8 mouse cellular contexts compared by ENCODE assay signal in genomic region chr11:83442596-83443267, GRCm38 (mm10). TPM values are rescaled to one million over a fixed set of nuclear protein-coding genes. Genes with fewer than 3 reads are reported as not detected.
DNase-seq lines count a peak whose midpoint lies in the region; ATAC-seq and TF ChIP-seq lines count a peak whose summit lies in the region.

No protein-coding gene starts in this region.

- no peaks in the 10 kb centered on the region for H3K36me3 ChIP-seq in intestine, postnatal 0 days (ENCODE audit: control insufficient read depth, insufficient read depth)
- H3K36me3 ChIP-seq in midbrain, embryonic 10.5 days = no peaks in the 10 kb centered on the region

- no peak for TF ChIP-seq POLR2A in cortical plate, adult 2 months (IDR thresholded peaks at IDR 0.05; ENCODE audit: extremely low read depth, insufficient read depth, low read length)

- peak; percentile 80 for TF ChIP-seq CTCF in cortical plate, adult 2 months (IDR thresholded peaks at IDR 0.05; ENCODE audit: extremely low read depth, insufficient read depth, low read length)
- TF ChIP-seq CTCF in intestine, postnatal 0 days (IDR thresholded peaks at IDR 0.05; ENCODE audit: low read depth) = peak; percentile 87

- DNase-seq in urinary bladder, adult 18-20 months (ENCODE audit: low spot score in 2 of 2) = peak; percentile 31 to 64
- no peak for DNase-seq in urinary bladder, adult 2 months (ENCODE audit: low spot score)
- DNase-seq in left cerebral cortex, postnatal 4 days = peak; percentile 79
- DNase-seq in midbrain, embryonic 10.5 days (ENCODE audit: low spot score) = peak; percentile 80
- DNase-seq in right cerebral cortex, postnatal 4 days = peak; percentile 80

- intact Hi-C loops in left cerebral cortex, postnatal 4 days (cut with DNase I) = no loop called here

- no peak overlapping the region for H3K9ac ChIP-seq in intestine, postnatal 0 days (ENCODE audit: low read depth, low read length)

- H3K4me2 ChIP-seq in intestine, postnatal 0 days (replicated peaks; ENCODE audit: low read depth) = peak overlapping the region; percentile 52

- H3K27ac ChIP-seq in cortical plate, adult 2 months (ENCODE audit: insufficient read depth, low read length) = no peak overlapping the region
- no peak overlapping the region for H3K27ac ChIP-seq in intestine, postnatal 0 days (ENCODE audit: low read depth, low read length)
- no peak overlapping the region for H3K27ac ChIP-seq in midbrain, embryonic 10.5 days (replicated peaks)

- no peaks in the 10 kb centered on the region for H3K9me3 ChIP-seq in intestine, postnatal 0 days (ENCODE audit: control insufficient read depth)
- no peaks in the 10 kb centered on the region for H3K9me3 ChIP-seq in midbrain, embryonic 10.5 days (replicated peaks)

- no peaks in the 10 kb centered on the region for H3K4me1 ChIP-seq in cortical plate, adult 2 months (ENCODE audit: control insufficient read depth, insufficient read depth, low read length)
- H3K4me1 ChIP-seq in intestine, postnatal 0 days (replicated peaks; ENCODE audit: control insufficient read depth, insufficient read depth, low read length) = no peaks in the 10 kb centered on the region
- H3K4me1 ChIP-seq in midbrain, embryonic 10.5 days = peaks cover 52% of the 10 kb centered on the region

- H3K4me3 ChIP-seq in cortical plate, adult 2 months (ENCODE audit: insufficient read depth, low read length) = no peak overlapping the region
- H3K4me3 ChIP-seq in intestine, postnatal 0 days (ENCODE audit: low read depth, low read length) = peak overlapping the region; percentile 15; the same call in 1 of the 2 replicates
- H3K4me3 ChIP-seq in midbrain, embryonic 10.5 days = peak overlapping the region; percentile 44

- WGBS in intestine, postnatal 0 days = 16% methylated on average over 28 of the region's 29 CpGs
- 12% methylated on average over 29 of the region's 29 CpGs for WGBS in midbrain, embryonic 10.5 days

- H3K27me3 ChIP-seq in intestine, postnatal 0 days (replicated peaks; ENCODE audit: control insufficient read depth, insufficient read depth, low read length) = peaks cover 19% of the 10 kb centered on the region
- H3K27me3 ChIP-seq in midbrain, embryonic 10.5 days (ENCODE audit: low read depth, poor library complexity, severe bottlenecking) = peaks cover 88% of the 10 kb centered on the region

- peak; percentile 31 for ATAC-seq in granulocyte monocyte progenitor cell, adult 5-6 weeks (replicated peaks; ENCODE audit: poor library complexity, severe bottlenecking)
- no peak for ATAC-seq in intestine, postnatal 0 days

RNA-seq across cellular contexts. Expression of gene 1700020L24Rik, which starts 5.3 kb away (rescaled TPM):
- polyA plus RNA-seq in urinary bladder, adult 2 months (2012; rRNA removed) = 0.56 and 0.61 TPM in 2 replicates
- polyA plus RNA-seq in cortical plate, adult 2 months (2012; rRNA removed) = 0.75 and 0.95 TPM in 2 replicates
- 33.2 and 34.9 TPM in 2 replicates for total RNA-seq in granulocyte monocyte progenitor cell, adult 5-6 weeks (2014; fragmentation: Nextera tagmentation)
- 79.8 and 113 TPM in 2 replicates for total RNA-seq in granulocyte monocyte progenitor cell, adult 5-6 weeks (2017)
- 0.76 and 1.5 TPM in 2 replicates for polyA plus RNA-seq in intestine, postnatal 0 days (2015; fragmentation: Nextera tagmentation; extraction: Ambion mirVana)
- under 1 TPM in 1 of 2 experiments, not detected in 1; 0.50 TPM for total RNA-seq in left cerebral cortex, postnatal 4 days (2021)
- 0.54 TPM in 1 of 2 replicates, not detected in the other for polyA plus RNA-seq in midbrain, embryonic 10.5 days (2016; fragmentation: Nextera tagmentation; extraction: Ambion mirVana)

RNA-seq across cellular contexts. Expression of gene Gas2l2, which starts 13.5 kb away (rescaled TPM):
- polyA plus RNA-seq in urinary bladder, adult 2 months (2012; rRNA removed) = 0.14 and 0.19 TPM in 2 replicates
- 0.10 TPM in 1 of 2 replicates, not detected in the other for polyA plus RNA-seq in cortical plate, adult 2 months (2012; rRNA removed)
- total RNA-seq in granulocyte monocyte progenitor cell, adult 5-6 weeks (2014; fragmentation: Nextera tagmentation) = 0.13 TPM in 1 of 2 replicates, not detected in the other
- total RNA-seq in granulocyte monocyte progenitor cell, adult 5-6 weeks (2017) = 0.57 TPM in 1 of 2 replicates, not detected in the other
- polyA plus RNA-seq in intestine, postnatal 0 days (2015; fragmentation: Nextera tagmentation; extraction: Ambion mirVana) = 0.51 and 0.65 TPM in 2 replicates
- under 1 TPM; 0.48 to 0.74 TPM for total RNA-seq in left cerebral cortex, postnatal 4 days (2021)
- 0.09 TPM in 1 of 2 replicates, not detected in the other for polyA plus RNA-seq in midbrain, embryonic 10.5 days (2016; fragmentation: Nextera tagmentation; extraction: Ambion mirVana)

RNA-seq across cellular contexts. Expression of gene Mmp28, which starts 20.1 kb away (rescaled TPM):
- polyA plus RNA-seq in urinary bladder, adult 2 months (2012; rRNA removed) = 12.7 and 16.8 TPM in 2 replicates
- 3.9 and 5.3 TPM in 2 replicates for polyA plus RNA-seq in cortical plate, adult 2 months (2012; rRNA removed)
- total RNA-seq in granulocyte monocyte progenitor cell, adult 5-6 weeks (2014; fragmentation: Nextera tagmentation) = 6.6 and 11.1 TPM in 2 replicates
- 5.4 and 5.6 TPM in 2 replicates for total RNA-seq in granulocyte monocyte progenitor cell, adult 5-6 weeks (2017)
- 1.6 and 2.1 TPM in 2 replicates for polyA plus RNA-seq in intestine, postnatal 0 days (2015; fragmentation: Nextera tagmentation; extraction: Ambion mirVana)
- 1 to 10 TPM; 4.3 to 5.1 TPM for total RNA-seq in left cerebral cortex, postnatal 4 days (2021)
- polyA plus RNA-seq in midbrain, embryonic 10.5 days (2016; fragmentation: Nextera tagmentation; extraction: Ambion mirVana) = 1.2 and 1.6 TPM in 2 replicates

RNA-seq across cellular contexts. Expression of gene Taf15, which starts 30.2 kb away (rescaled TPM):
- 39.1 and 55.5 TPM in 2 replicates for polyA plus RNA-seq in urinary bladder, adult 2 months (2012; rRNA removed)
- polyA plus RNA-seq in cortical plate, adult 2 months (2012; rRNA removed) = 43.0 and 50.8 TPM in 2 replicates
- total RNA-seq in granulocyte monocyte progenitor cell, adult 5-6 weeks (2014; fragmentation: Nextera tagmentation) = 62.6 and 66.7 TPM in 2 replicates
- total RNA-seq in granulocyte monocyte progenitor cell, adult 5-6 weeks (2017) = 43.8 and 44.1 TPM in 2 replicates
- 5.4 and 7.3 TPM in 2 replicates for polyA plus RNA-seq in intestine, postnatal 0 days (2015; fragmentation: Nextera tagmentation; extraction: Ambion mirVana)
- 10 to 100 TPM; 88.1 to 90.1 TPM for total RNA-seq in left cerebral cortex, postnatal 4 days (2021)
- polyA plus RNA-seq in midbrain, embryonic 10.5 days (2016; fragmentation: Nextera tagmentation; extraction: Ambion mirVana) = 11.2 and 12.6 TPM in 2 replicates

RNA-seq across cellular contexts. Expression of gene Rasl10b, which starts 33.8 kb away (rescaled TPM):
- 0.25 and 0.59 TPM in 2 replicates for polyA plus RNA-seq in urinary bladder, adult 2 months (2012; rRNA removed)
- polyA plus RNA-seq in cortical plate, adult 2 months (2012; rRNA removed) = 252 and 271 TPM in 2 replicates
- total RNA-seq in granulocyte monocyte progenitor cell, adult 5-6 weeks (2014; fragmentation: Nextera tagmentation) = not detected in 2 replicates
- total RNA-seq in granulocyte monocyte progenitor cell, adult 5-6 weeks (2017) = 0.09 and 0.41 TPM in 2 replicates
- 0.82 and 0.94 TPM in 2 replicates for polyA plus RNA-seq in intestine, postnatal 0 days (2015; fragmentation: Nextera tagmentation; extraction: Ambion mirVana)
- 100 to 1,000 TPM; 121 to 122 TPM for total RNA-seq in left cerebral cortex, postnatal 4 days (2021)
- 3.9 and 6.5 TPM in 2 replicates for polyA plus RNA-seq in midbrain, embryonic 10.5 days (2016; fragmentation: Nextera tagmentation; extraction: Ambion mirVana)
